9 mouse cellular contexts compared by ENCODE assay signal in genomic region chr6:58965071-58965831, GRCm38 (mm10). TPM values are rescaled to one million over a fixed set of nuclear protein-coding genes. Genes with fewer than 3 reads are reported as not detected.
DNase-seq lines count a peak whose midpoint lies in the region; ATAC-seq and TF ChIP-seq lines count a peak whose summit lies in the region.
"Had no signal": no experiment of that assay in that cellular context is flagged by ENCODE, and none has a peak within 500 bp of the region (broad histone marks: within the 10 kb centered on the region; RNA-seq: fewer than 3 reads in every experiment).

No protein-coding gene starts in this region.

- no peak for TF ChIP-seq CTCF in layer of hippocampus, adult 2 months (conservative IDR thresholded peaks at IDR 0.05)
- TF ChIP-seq CTCF in midbrain, postnatal 0 days (IDR thresholded peaks at IDR 0.05), result no peak
- TF ChIP-seq CTCF in liver, postnatal 0 days (IDR thresholded peaks at IDR 0.05; ENCODE audit: low read depth), result no peak

- peak in 1 of 2 experiments; percentile 9 for DNase-seq in layer of hippocampus, adult 2 months (ENCODE audit: low spot score in 2 of 2)
- DNase-seq in layer of hippocampus, adult 8-10 months (ENCODE audit: low spot score in 2 of 2), result no peak
- DNase-seq in cerebellum, adult 9-10 months, result peak; percentile 85
- DNase-seq in forelimb bud, embryonic 11.5 days (ENCODE audit: low read depth, low spot score), result peak; percentile 31
- DNase-seq in midbrain, postnatal 0 days (ENCODE audit: low spot score), result peak; percentile 51
- no peak for DNase-seq in urinary bladder, adult 18-20 months (ENCODE audit: low spot score in 2 of 2)
- no peak for DNase-seq in heart, postnatal 4 days
- no peak for DNase-seq in liver, postnatal 0 days

- no peak overlapping the region for H3K9ac ChIP-seq in midbrain, postnatal 0 days (replicated peaks; ENCODE audit: low read length, poor library complexity, severe bottlenecking)
- no peak overlapping the region for H3K9ac ChIP-seq in liver, postnatal 0 days (replicated peaks)
- H3K9ac ChIP-seq: liver, embryonic 14.5 days had no signal

- WGBS in midbrain, postnatal 0 days, result 39% methylated on average over 12 of the region's 12 CpGs
- 32% methylated on average over 12 of the region's 12 CpGs for WGBS in liver, postnatal 0 days (ENCODE audit: insufficient replicate concordance)

- no peaks in the 10 kb centered on the region for H3K4me1 ChIP-seq in midbrain, postnatal 0 days (ENCODE audit: insufficient read depth, low read length)
- H3K4me1 ChIP-seq in liver, postnatal 0 days (ENCODE audit: insufficient read depth), result 0 out of 2 replicates have a peak, but pooled peaks cover 4% of the 10 kb centered on the region

- H3K9me3 ChIP-seq in midbrain, postnatal 0 days (ENCODE audit: low read length), result no peaks in the 10 kb centered on the region
- H3K9me3 ChIP-seq in liver, postnatal 0 days (ENCODE audit: low read length), result no peaks in the 10 kb centered on the region

- H3K36me3 ChIP-seq in midbrain, postnatal 0 days (ENCODE audit: insufficient read depth, low read length), result peaks cover 5% of the 10 kb centered on the region; the same call in 1 of the 2 replicates
- H3K36me3 ChIP-seq in liver, postnatal 0 days (replicated peaks; ENCODE audit: insufficient read depth, low read length), result no peaks in the 10 kb centered on the region; the same call in 1 of the 2 replicates

- ATAC-seq in midbrain, postnatal 0 days (ENCODE audit: low FRiP score), result no peak; the same call in 1 of the 2 replicates
- no peak for ATAC-seq in liver, postnatal 0 days

- peak overlapping the region; percentile 29; the same call in 1 of the 2 replicates for H3K4me3 ChIP-seq in layer of hippocampus, adult 2 months
- H3K4me3 ChIP-seq in midbrain, postnatal 0 days (ENCODE audit: low read depth, low read length), result no peak overlapping the region
- no peak overlapping the region for H3K4me3 ChIP-seq in liver, postnatal 0 days (ENCODE audit: low read depth, low read length)

- TF ChIP-seq EP300 in liver, postnatal 0 days (IDR thresholded peaks at IDR 0.05; ENCODE audit: low read depth), result no peak

- no peaks in the 10 kb centered on the region for H3K27me3 ChIP-seq in midbrain, postnatal 0 days (ENCODE audit: insufficient read depth, low read length)
- H3K27me3 ChIP-seq in liver, postnatal 0 days (ENCODE audit: insufficient read depth, low read length), result no peaks in the 10 kb centered on the region

- peak overlapping the region; percentile 80 for H3K27ac ChIP-seq in layer of hippocampus, adult 2 months
- H3K27ac ChIP-seq in midbrain, postnatal 0 days (ENCODE audit: low read depth, low read length), result no peak overlapping the region
- no peak overlapping the region for H3K27ac ChIP-seq in liver, postnatal 0 days (ENCODE audit: low read depth)
- H3K27ac ChIP-seq: liver, embryonic 14.5 days had no signal

- H3K4me2 ChIP-seq in midbrain, postnatal 0 days (ENCODE audit: low read depth, low read length, poor library complexity, severe bottlenecking), result peak overlapping the region; percentile 2; the same call in 1 of the 2 replicates
- no peak overlapping the region for H3K4me2 ChIP-seq in liver, postnatal 0 days (ENCODE audit: low read depth, low read length)

RNA-seq across cellular contexts. Expression of gene Nap1l5, which starts 58.4 kb away (rescaled TPM):
- total RNA-seq in layer of hippocampus, adult 2 months (2021), result 100 to 1,000 TPM; 229 to 242 TPM
- total RNA-seq in layer of hippocampus, adult 8-10 months (2022), result 100 to 1,000 TPM; 267 to 306 (median 287) TPM
- total RNA-seq in midbrain, postnatal 0 days (2014; rRNA removed), result 237 and 255 TPM in 2 replicates
- polyA plus RNA-seq in midbrain, postnatal 0 days (2015; fragmentation: Nextera tagmentation; extraction: Ambion mirVana), result 634 and 693 TPM in 2 replicates
- 1 to 10 TPM; 1.3 to 1.9 TPM for total RNA-seq in heart, postnatal 4 days (2021)
- polyA plus RNA-seq in liver, postnatal 0 days (2015; fragmentation: Nextera tagmentation; extraction: Ambion mirVana), result 0.19 and 0.22 TPM in 2 replicates

RNA-seq across cellular contexts. Expression of gene Fam13a, which starts 59.1 kb away (rescaled TPM):
- total RNA-seq in layer of hippocampus, adult 2 months (2021), result 10 to 100 TPM; 17.5 to 17.9 TPM
- 10 to 100 TPM; 18.9 to 20.1 (median 19.5) TPM for total RNA-seq in layer of hippocampus, adult 8-10 months (2022)
- 3.6 and 4.3 TPM in 2 replicates for total RNA-seq in midbrain, postnatal 0 days (2014; rRNA removed)
- 8.8 and 13.7 TPM in 2 replicates for polyA plus RNA-seq in midbrain, postnatal 0 days (2015; fragmentation: Nextera tagmentation; extraction: Ambion mirVana)
- 10 to 100 TPM in 1 of 2 experiments, 1 to 10 TPM in 1; 8.6 to 12.1 TPM for total RNA-seq in heart, postnatal 4 days (2021)
- 1.2 and 1.6 TPM in 2 replicates for polyA plus RNA-seq in liver, postnatal 0 days (2015; fragmentation: Nextera tagmentation; extraction: Ambion mirVana)

Comparison
In these comparisons a context has a peak if more than half of its experiments do, and no peak if none do; other contexts are left out.
1. DNase-seq: peak in cerebellum, adult 9-10 months (single experiment), forelimb bud, embryonic 11.5 days (single experiment) and midbrain, postnatal 0 days (single experiment); none in layer of hippocampus, adult 8-10 months (0 of 2), urinary bladder, adult 18-20 months (0 of 2), heart, postnatal 4 days (single experiment) and liver, postnatal 0 days (single experiment).
2. RNA of gene Nap1l5, which starts 58.4 kb away (total RNA-seq): 267 to 306 TPM in layer of hippocampus, adult 8-10 months, 229 to 242 TPM in layer of hippocampus, adult 2 months and 237 to 255 TPM in midbrain, postnatal 0 days; 1.3 to 1.9 TPM in heart, postnatal 4 days; every median in the first group is over 10 times any median in the second.